Mouse (Mus musculus) intestine, embryonic 14.5 days (tissue): ENCODE results near the gene Cmss1. TPM values are rescaled to one million over a fixed set of nuclear protein-coding genes. Genes with fewer than 3 reads are reported as not detected.
A peak's percentile ranks its signal among the peaks of the same experiment; 100 is the strongest.

ENCODE experiments used
- ATAC-seq: fragments of 200-750 bp; cut with Nextera tagmentation; replicated peaks from 2 replicates; pipeline ENCODE4 v1.8.0; 2017; ENCODE audit warnings: low read depth, moderate number of reproducible peaks, moderate TSS enrichment, moderate library complexity; ENCODE audit not compliant: low FRiP score, low TSS enrichment
- DNase-seq: peaks from one replicate; pipeline ENCODE4 v3.0.0-alpha.2; 2018; ENCODE audit warnings: low spot score
- H3K27ac ChIP-seq: fragments of 300-500 bp; sonication (generic); 2 replicates; pipeline ENCODE4 v1.5.1; 2014; ENCODE audit warnings: low read depth, mild to moderate bottlenecking, control low read depth
- H3K27me3 ChIP-seq: fragments of 300-500 bp; sonication (generic); replicated peaks from 2 replicates; pipeline ENCODE4 v1.6.1; 2014; ENCODE audit warnings: low read length, control low read depth; ENCODE audit not compliant: control insufficient read depth, insufficient read depth
- H3K36me3 ChIP-seq: fragments of 300-500 bp; sonication (generic); 2 replicates; pipeline ENCODE4 v1.6.1; 2014; ENCODE audit warnings: low read length, control low read depth; ENCODE audit not compliant: control insufficient read depth, insufficient read depth
- H3K4me1 ChIP-seq: fragments of 300-500 bp; sonication (generic); replicated peaks from 2 replicates; pipeline ENCODE4 v1.6.1; 2014; ENCODE audit warnings: low read length, control low read depth, mixed read lengths; ENCODE audit not compliant: control insufficient read depth, insufficient read depth
- H3K4me2 ChIP-seq: fragments of 300-500 bp; sonication (generic); 2 replicates; pipeline ENCODE4 v1.6.1; 2014; ENCODE audit warnings: low read length
- H3K4me3 ChIP-seq: fragments of 300-500 bp; sonication (generic); 2 replicates; pipeline ENCODE4 v1.5.1; 2014; ENCODE audit warnings: low read depth, low read length, control low read depth, mixed read lengths
- H3K9ac ChIP-seq: fragments of 300-500 bp; sonication (generic); 2 replicates; pipeline ENCODE4 v1.6.1; 2014; ENCODE audit warnings: mild to moderate bottlenecking, low read length
- H3K9me3 ChIP-seq: fragments of 300-500 bp; sonication (generic); 2 replicates; pipeline ENCODE4 v1.6.1; 2016; ENCODE audit warnings: low read length, control low read depth; ENCODE audit not compliant: control insufficient read depth
- WGBS: fragments of 180-500 bp; shearing (Covaris S2); extraction: QIAGEN DNeasy Blood & Tissue Kit; methylation state at CpG from one replicate; pipeline ENCODE4 v1.1.7; 2014; 5-methylcytosine and 5-hydroxymethylcytosine counted together
- polyA plus RNA-seq: library from polyadenylated mRNA; unstranded; fragments of >200 nt; fragmentation: Nextera tagmentation; extraction: Ambion mirVana; gene quantifications from 2 replicates; pipeline ENCODE4 v1.2.1, GENCODE M21; 2014

Gene Cmss1
- polyA plus RNA-seq, 1 experiment from 2014 or later = 56.0 TPM

DNA sequence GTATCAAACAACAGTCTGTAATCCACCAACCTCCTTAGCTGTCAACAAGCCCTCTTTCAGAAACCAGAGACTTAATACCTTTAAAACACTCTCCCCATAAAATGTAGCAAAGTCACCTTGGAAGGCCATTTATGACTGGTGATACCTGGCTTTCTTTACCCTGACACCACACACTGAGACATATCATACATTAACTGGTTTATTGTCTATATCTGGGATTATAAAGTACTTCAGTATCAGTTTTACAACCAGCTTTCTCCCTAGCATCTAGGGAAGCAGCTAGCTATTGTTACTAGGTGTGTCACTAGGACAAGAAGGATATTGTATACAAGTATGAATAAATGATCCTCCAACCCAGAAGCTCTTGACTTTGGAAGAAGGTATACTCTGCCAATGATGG lies 53.4 kb downstream of the Cmss1 start:
- Histone ChIP-seq H3K9ac (no peak overlapping the region), H3K4me1 (peaks cover 30% of the 10 kb centered on the region), H3K27me3 (no peaks in the 10 kb centered on the region), H3K4me2 (no peak overlapping the region), H3K36me3 (peaks cover 12% of the 10 kb centered on the region; the same call in 1 of the 2 replicates), H3K27ac (no peak overlapping the region), H3K4me3 (no peak overlapping the region), H3K9me3 (no peaks in the 10 kb centered on the region)
- DNase-seq (no peak), ATAC-seq (no peak)

DNA sequence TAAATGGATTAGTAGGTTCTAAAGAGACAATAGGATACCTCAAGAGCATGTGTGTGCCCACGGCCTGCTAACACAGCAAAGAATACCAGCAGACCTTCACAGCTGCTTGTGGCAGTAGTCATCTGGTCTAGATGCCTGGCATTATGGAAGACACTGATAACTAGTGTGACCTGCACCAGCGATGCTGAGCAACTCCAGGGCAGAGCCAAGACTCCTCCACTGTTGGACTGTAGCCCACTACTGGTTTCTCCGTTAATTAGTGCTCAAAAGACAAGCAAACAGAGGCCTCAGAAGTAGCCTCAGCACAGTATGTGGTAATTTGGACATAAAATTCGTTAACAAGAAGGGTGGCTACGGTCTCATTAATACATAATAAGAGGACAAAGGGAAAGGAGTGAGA lies 54.0 kb downstream of the Cmss1 start:
- no peak overlapping the region for H3K9ac ChIP-seq
- no peaks in the 10 kb centered on the region for H3K27me3 ChIP-seq
- ATAC-seq (no peak), DNase-seq (no peak)
- no peak overlapping the region for H3K4me3 ChIP-seq
- H3K4me1 ChIP-seq = peaks cover 30% of the 10 kb centered on the region
- H3K9me3 ChIP-seq = no peaks in the 10 kb centered on the region
- 90% methylated on average over 5 of the region's 5 CpGs for WGBS
- no peak overlapping the region for H3K27ac ChIP-seq
- peak overlapping the region; percentile 92; the same call in 1 of the 2 replicates for H3K4me2 ChIP-seq
- peaks cover 12% of the 10 kb centered on the region; the same call in 1 of the 2 replicates for H3K36me3 ChIP-seq

GRCm38 (mm10) chr16:57551617-57552016 lies 55.0 kb downstream of the Cmss1 start:
- no peaks in the 10 kb centered on the region for H3K27me3 ChIP-seq
- no peak for DNase-seq
- no peak overlapping the region for H3K27ac ChIP-seq
- H3K4me2 ChIP-seq = peak overlapping the region; percentile 92
- peaks cover 12% of the 10 kb centered on the region; the same call in 1 of the 2 replicates for H3K36me3 ChIP-seq
- peak overlapping the region; percentile 44; the same call in 1 of the 2 replicates for H3K9ac ChIP-seq
- ATAC-seq = no peak
- peak overlapping the region; percentile 40 for H3K4me3 ChIP-seq
- 72% methylated on average over 2 of the region's 2 CpGs for WGBS
- H3K9me3 ChIP-seq = no peaks in the 10 kb centered on the region
- H3K4me1 ChIP-seq = peaks cover 30% of the 10 kb centered on the region

DNA sequence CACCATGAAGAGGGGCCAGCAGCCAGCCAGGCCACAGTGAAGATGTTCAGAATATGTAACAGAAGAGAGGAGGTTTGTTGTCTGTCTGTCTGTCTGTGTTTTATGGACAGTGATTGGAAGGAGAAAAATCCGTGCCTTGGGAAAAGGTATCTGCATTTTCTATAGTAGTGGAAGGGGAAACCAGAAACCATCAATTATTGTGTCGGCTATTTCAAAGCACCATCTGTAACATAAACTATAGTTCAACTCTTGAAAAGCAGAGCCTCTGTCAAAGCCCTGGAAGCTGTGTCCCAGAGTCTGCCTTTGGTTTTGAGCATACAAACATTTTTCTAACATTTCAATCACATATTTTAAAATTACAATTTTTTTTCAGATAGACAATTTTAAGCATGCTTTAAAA lies 55.8 kb downstream of the Cmss1 start:
- peak overlapping the region; percentile 44 for H3K9ac ChIP-seq
- peak overlapping the region; percentile 71 for H3K27ac ChIP-seq
- H3K9me3 ChIP-seq = no peaks in the 10 kb centered on the region
- 20% methylated on average over 2 of the region's 2 CpGs for WGBS
- no peak for DNase-seq
- H3K4me1 ChIP-seq = peaks cover 25% of the 10 kb centered on the region
- peak overlapping the region; percentile 40 for H3K4me3 ChIP-seq
- peak overlapping the region; percentile 92 for H3K4me2 ChIP-seq
- ATAC-seq = no peak
- no peaks in the 10 kb centered on the region for H3K27me3 ChIP-seq
- H3K36me3 ChIP-seq = peaks cover 12% of the 10 kb centered on the region; the same call in 1 of the 2 replicates

DNA sequence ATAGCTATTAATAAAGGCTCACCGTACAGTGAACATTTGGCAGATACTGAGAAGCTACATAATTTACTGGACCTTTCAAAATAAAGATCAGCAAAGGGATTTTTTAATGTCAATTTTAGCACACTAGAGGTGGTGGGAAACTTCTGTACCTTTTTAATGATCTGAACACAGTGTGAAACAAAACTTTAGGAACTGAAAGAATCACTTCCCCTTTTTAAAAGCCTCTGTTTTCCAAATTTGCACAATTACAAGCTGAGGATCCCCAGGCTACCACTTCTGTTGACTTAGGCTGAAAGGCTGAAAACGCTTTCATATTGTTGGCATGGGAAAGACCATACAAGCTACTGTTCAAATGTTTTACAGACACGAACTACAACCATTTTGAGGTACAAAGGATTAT lies 56.6 kb downstream of the Cmss1 start:
- 24% methylated on average over 3 of the region's 3 CpGs for whole genome bisulfite sequencing
- Histone ChIP-seq H3K4me2 (peak overlapping the region; percentile 92), H3K27me3 (no peaks in the 10 kb centered on the region), H3K9ac (peak overlapping the region; percentile 93), H3K9me3 (no peaks in the 10 kb centered on the region), H3K27ac (peak overlapping the region; percentile 93), H3K4me3 (peak overlapping the region; percentile 76), H3K36me3 (peaks cover 12% of the 10 kb centered on the region; the same call in 1 of the 2 replicates), H3K4me1 (peaks cover 23% of the 10 kb centered on the region)
- no peak for ATAC-seq
- no peak for DNase-seq

DNA sequence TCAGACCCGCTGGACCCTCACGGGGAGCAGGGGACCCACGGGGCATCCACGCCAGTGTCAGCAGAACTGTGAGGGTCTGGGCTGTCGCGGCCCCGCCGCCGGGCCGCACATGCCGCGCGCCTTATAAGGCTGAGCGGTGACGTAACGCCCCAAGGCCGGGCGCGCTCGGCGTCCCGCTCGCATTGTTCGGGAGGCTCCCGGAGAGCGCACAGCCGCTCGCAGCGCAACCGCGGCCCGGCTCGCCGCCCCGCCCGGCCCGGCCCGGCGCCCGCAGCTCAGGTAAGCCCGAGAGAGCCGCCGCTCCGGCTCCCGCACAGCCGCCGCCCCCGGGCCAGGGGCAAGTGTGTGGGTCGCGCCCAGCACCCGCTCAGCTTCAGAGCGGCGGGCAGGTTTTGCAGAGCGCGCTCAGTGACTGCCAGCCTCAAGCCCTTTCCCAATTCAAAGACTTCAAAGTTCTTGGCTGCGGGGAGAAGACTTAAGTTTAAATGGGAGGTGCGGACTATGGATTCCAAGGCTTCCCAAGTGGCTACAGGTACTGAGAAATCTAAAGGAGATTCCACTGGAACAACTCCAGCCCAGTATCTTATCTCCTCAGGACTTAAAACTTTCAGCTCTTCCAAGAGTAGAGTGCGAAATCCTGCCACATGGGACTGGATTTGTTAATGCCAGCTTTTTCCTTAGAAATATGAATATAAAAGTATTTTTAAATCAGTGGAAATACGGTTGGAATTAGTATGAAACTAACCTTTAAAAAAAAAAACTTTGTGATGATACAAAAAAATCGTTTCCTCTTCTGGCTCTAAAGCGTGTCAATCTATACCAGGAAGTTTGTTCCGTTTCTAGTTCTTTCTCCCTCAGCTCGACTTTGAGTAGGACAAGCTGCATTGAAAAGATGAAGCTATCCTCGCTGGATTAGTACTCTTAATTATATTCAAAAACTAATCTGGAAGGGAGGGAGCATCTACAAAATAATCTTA lies 57.3 kb downstream of the Cmss1 start:
- no peaks in the 10 kb centered on the region for H3K9me3 ChIP-seq
- H3K4me3 ChIP-seq = peak overlapping the region; percentile 76
- WGBS = under 1% methylated on average over 61 of the region's 64 CpGs
- H3K9ac ChIP-seq = peak overlapping the region; percentile 93
- peak; percentile 94 for ATAC-seq
- H3K4me2 ChIP-seq = peak overlapping the region; percentile 92
- peaks cover 15% of the 10 kb centered on the region for H3K4me1 ChIP-seq
- H3K27ac ChIP-seq = peak overlapping the region; percentile 93
- H3K27me3 ChIP-seq = no peaks in the 10 kb centered on the region
- H3K36me3 ChIP-seq = peaks cover 12% of the 10 kb centered on the region; the same call in 1 of the 2 replicates
- DNase-seq = peak; percentile 87

DNA sequence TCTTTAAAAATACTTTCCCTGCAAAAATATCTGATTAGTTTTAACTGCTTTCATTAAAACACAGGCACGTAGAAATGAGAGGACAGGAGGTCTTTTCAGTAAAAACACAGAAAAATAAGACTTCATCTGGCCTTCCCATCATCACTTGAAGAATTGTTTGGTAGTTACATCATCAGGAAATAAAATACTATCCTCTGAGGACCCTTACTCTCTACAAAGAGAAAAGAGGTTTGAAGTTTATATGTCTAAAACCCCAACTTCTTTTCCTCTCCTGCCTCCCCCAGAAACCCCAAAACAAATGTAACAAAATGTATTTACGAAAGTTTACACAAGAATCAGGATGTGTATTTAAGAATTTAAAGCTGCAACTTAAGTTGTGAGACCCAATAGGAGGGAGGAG lies 58.1 kb downstream of the Cmss1 start:
- DNase-seq (no peak), ATAC-seq (0 out of 2 replicates have a peak, but pooled peaks have one; percentile 10)
- Histone ChIP-seq H3K9ac (peak overlapping the region; percentile 93), H3K4me2 (peak overlapping the region; percentile 92), H3K4me1 (peaks cover 15% of the 10 kb centered on the region), H3K36me3 (peaks cover 12% of the 10 kb centered on the region; the same call in 1 of the 2 replicates), H3K9me3 (no peaks in the 10 kb centered on the region), H3K27me3 (no peaks in the 10 kb centered on the region), H3K4me3 (peak overlapping the region; percentile 76), H3K27ac (peak overlapping the region; percentile 93; the same call in 1 of the 2 replicates)
- WGBS = 37% methylated on average over 2 of the region's 2 CpGs

GRCm38 (mm10) chr16:57546355-57546754 lies 60.3 kb downstream of the Cmss1 start:
- no peak overlapping the region for H3K4me2 ChIP-seq
- 0 out of 2 replicates have a peak, but pooled peaks cover under 1% of the 10 kb centered on the region for H3K4me1 ChIP-seq
- no peak overlapping the region for H3K9ac ChIP-seq
- WGBS = 74% methylated on average over 1 of the region's 1 CpGs
- DNase-seq = no peak
- no peaks in the 10 kb centered on the region for H3K27me3 ChIP-seq
- no peaks in the 10 kb centered on the region for H3K36me3 ChIP-seq
- H3K27ac ChIP-seq = no peak overlapping the region
- no peaks in the 10 kb centered on the region for H3K9me3 ChIP-seq
- no peak for ATAC-seq
- no peak overlapping the region for H3K4me3 ChIP-seq
